ENCODE assay signal across 16 mouse cellular contexts in the genomic region with DNA sequence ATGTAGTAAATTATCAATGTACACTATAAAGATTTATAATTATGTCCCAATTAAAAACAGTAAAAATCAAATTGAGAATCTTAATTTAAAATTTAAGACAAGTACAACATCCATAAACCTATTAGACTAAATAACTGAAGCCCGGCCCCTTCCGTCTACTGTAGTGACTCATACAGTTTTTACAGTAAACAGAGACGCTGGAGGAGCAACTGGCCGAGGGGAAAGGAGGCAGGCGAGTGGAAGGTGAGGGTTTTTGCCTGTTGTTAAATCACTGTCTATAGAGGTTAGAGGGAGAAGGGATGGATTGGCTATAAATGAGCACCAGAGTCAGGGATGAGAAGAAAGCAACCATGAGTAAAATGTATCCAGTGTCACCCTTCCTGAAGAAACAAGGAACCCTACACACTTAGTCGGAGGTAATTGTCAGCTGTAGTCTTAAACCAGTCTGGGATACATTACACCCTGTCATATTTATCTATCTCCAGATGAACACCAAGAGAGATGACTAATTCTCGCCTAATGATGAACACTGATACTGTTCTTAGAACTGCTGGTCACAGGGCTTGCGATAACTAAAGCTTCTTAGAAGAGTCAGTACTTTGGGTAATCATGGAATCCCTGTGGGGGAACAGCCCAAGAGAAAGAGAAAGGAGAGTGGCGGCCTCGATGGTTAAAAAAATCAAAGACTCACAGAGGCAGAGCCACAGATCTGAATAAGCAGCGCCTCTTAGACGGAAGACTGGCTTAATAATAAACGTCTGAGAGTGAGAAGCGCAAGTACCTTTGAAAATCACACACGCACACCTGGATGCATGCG.
A peak's percentile ranks its signal among the peaks of the same experiment; 100 is the strongest.
DNase-seq lines count a peak whose midpoint lies in the region; ATAC-seq and TF ChIP-seq lines count a peak whose summit lies in the region.
"Had no signal": no experiment of that assay in that cellular context is flagged by ENCODE, and none has a peak within 500 bp of the region (broad histone marks: within the 10 kb centered on the region; RNA-seq: fewer than 3 reads in every experiment).

No protein-coding gene starts in this region.

- H3K79me2 ChIP-seq in heart, adult 2 months (replicated peaks; ENCODE audit: control insufficient read depth, insufficient read depth, low read length): peaks cover 2% of the 10 kb centered on the region; the same call in 1 of the 2 replicates

- H3K27me3 ChIP-seq in heart, embryonic 14.5 days (ENCODE audit: control insufficient read depth, insufficient read depth, low read length): no peaks in the 10 kb centered on the region
- no peaks in the 10 kb centered on the region for H3K27me3 ChIP-seq in heart, adult 2 months (ENCODE audit: control insufficient read depth, insufficient read depth, low read length)
- no peaks in the 10 kb centered on the region for H3K27me3 ChIP-seq in hindbrain, embryonic 13.5 days
- H3K27me3 ChIP-seq: forebrain, embryonic 15.5 days; limb, embryonic 12.5 days; liver, embryonic 15.5 days; neural tube, embryonic 13.5 days had no signal

- no peak for DNase-seq in heart, adult 2 months
- DNase-seq in urinary bladder, postnatal 14 days (ENCODE audit: low spot score): peak; percentile 23
- DNase-seq in urinary bladder, adult 18-20 months (ENCODE audit: low spot score in 2 of 2): no peak
- peak; percentile 44 for DNase-seq in induced T-regulatory cell, adult 2 months (ENCODE audit: low read depth)
- no peak for DNase-seq in gastrocnemius, postnatal 25 days
- no peak for DNase-seq in lung, postnatal 10 days
- DNase-seq: cerebellum, postnatal 14 days; lung, postnatal 36 days had no signal

- intact Hi-C loops in heart, adult 2 months (cut with DNase I): loop anchor here (2.0 kb wide), 1 partner anchor 23 kb away; no protein-coding TSS in a partner anchor

- H3K9ac ChIP-seq in heart, embryonic 14.5 days (ENCODE audit: low read length): no peak overlapping the region
- no peak overlapping the region for H3K9ac ChIP-seq in heart, adult 2 months (ENCODE audit: low read depth, low read length)
- H3K9ac ChIP-seq in hindbrain, embryonic 13.5 days: no peak overlapping the region
- H3K9ac ChIP-seq: forebrain, embryonic 15.5 days; limb, embryonic 12.5 days; liver, embryonic 15.5 days; neural tube, embryonic 13.5 days had no signal

- WGBS in heart, embryonic 14.5 days: 56% methylated on average over 16 of the region's 16 CpGs
- WGBS in heart, adult 2 months: 70% methylated on average over 16 of the region's 16 CpGs
- WGBS in hindbrain, embryonic 13.5 days: 74% methylated on average over 16 of the region's 16 CpGs

- H3K4me1 ChIP-seq in heart, embryonic 14.5 days (ENCODE audit: control insufficient read depth in 2 of 2, insufficient read depth in 2 of 2, low read length in 2 of 2): peaks cover 2 to 5% of the 10 kb centered on the region in 2 experiments; a peak in 2 of 4 replicates
- H3K4me1 ChIP-seq in heart, adult 2 months (ENCODE audit: control insufficient read depth, insufficient read depth, low read length): no peaks in the 10 kb centered on the region
- H3K4me1 ChIP-seq in hindbrain, embryonic 13.5 days (replicated peaks): peaks cover 4% of the 10 kb centered on the region; the same call in 1 of the 2 replicates
- H3K4me1 ChIP-seq: forebrain, embryonic 15.5 days; liver, embryonic 15.5 days; neural tube, embryonic 13.5 days had no signal

- H3K4me3 ChIP-seq in heart, embryonic 14.5 days (ENCODE audit: control insufficient read depth in 1 of 2, insufficient read depth in 1 of 2, low read depth in 1 of 2, low read length in 2 of 2): no peak overlapping the region
- H3K4me3 ChIP-seq in heart, adult 2 months: no peak overlapping the region
- H3K4me3 ChIP-seq in hindbrain, embryonic 13.5 days: no peak overlapping the region
- H3K4me3 ChIP-seq: forebrain, embryonic 15.5 days; hindbrain, embryonic 10.5 days; limb, embryonic 12.5 days; liver, embryonic 15.5 days; neural tube, embryonic 13.5 days had no signal

- H3K4me2 ChIP-seq in heart, embryonic 14.5 days (ENCODE audit: low read length): peak overlapping the region; percentile 2; the same call in 1 of the 2 replicates
- H3K4me2 ChIP-seq in hindbrain, embryonic 13.5 days: no peak overlapping the region
- H3K4me2 ChIP-seq: forebrain, embryonic 15.5 days; limb, embryonic 12.5 days; liver, embryonic 15.5 days; neural tube, embryonic 13.5 days had no signal

- TF ChIP-seq POLR2A in heart, adult 2 months (IDR thresholded peaks at IDR 0.05; ENCODE audit: insufficient read depth, low read depth, low read length): no peak

- no peak for TF ChIP-seq EP300 in heart, adult 2 months (IDR thresholded peaks at IDR 0.05; ENCODE audit: insufficient read depth, low read depth, low read length)

- no peak for TF ChIP-seq CTCF in heart, adult 2 months (IDR thresholded peaks at IDR 0.05)

- H3K36me3 ChIP-seq in heart, embryonic 14.5 days (ENCODE audit: control insufficient read depth, insufficient read depth, low read length): peaks cover 11% of the 10 kb centered on the region; the same call in 1 of the 2 replicates
- H3K36me3 ChIP-seq in heart, adult 2 months (ENCODE audit: control insufficient read depth, insufficient read depth, low read length): no peaks in the 10 kb centered on the region; the same call in none of the 2 replicates
- H3K36me3 ChIP-seq in hindbrain, embryonic 13.5 days: no peaks in the 10 kb centered on the region
- H3K36me3 ChIP-seq: forebrain, embryonic 15.5 days; neural tube, embryonic 13.5 days had no signal

- no peaks in the 10 kb centered on the region for H3K9me3 ChIP-seq in heart, embryonic 14.5 days (ENCODE audit: control insufficient read depth, low read length)
- no peaks in the 10 kb centered on the region for H3K9me3 ChIP-seq in hindbrain, embryonic 13.5 days
- H3K9me3 ChIP-seq: forebrain, embryonic 15.5 days; hindbrain, embryonic 10.5 days; limb, embryonic 12.5 days; liver, embryonic 15.5 days; neural tube, embryonic 13.5 days had no signal

- ATAC-seq in heart, embryonic 14.5 days (ENCODE audit: insufficient number of reproducible peaks, insufficient read depth, low FRiP score, low read depth): no peak
- no peak for ATAC-seq in hindbrain, embryonic 13.5 days (ENCODE audit: low FRiP score)
- ATAC-seq: forebrain, embryonic 15.5 days; intestine, embryonic 16.5 days had no signal

- no peak overlapping the region for H3K27ac ChIP-seq in heart, embryonic 14.5 days (replicated peaks in 1 of 2; ENCODE audit: control insufficient read depth in 1 of 2, insufficient read depth in 1 of 2, low read depth in 2 of 2, low read length in 2 of 2)
- H3K27ac ChIP-seq in heart, adult 2 months: no peak overlapping the region
- H3K27ac ChIP-seq in hindbrain, embryonic 13.5 days: no peak overlapping the region
- H3K27ac ChIP-seq: forebrain, embryonic 15.5 days; hindbrain, embryonic 10.5 days; limb, embryonic 12.5 days; liver, embryonic 15.5 days; neural tube, embryonic 13.5 days had no signal

Comparison
In these comparisons a context has a peak if more than half of its experiments do, and no peak if none do; other contexts are left out.
1. DNase-seq: peak in urinary bladder, postnatal 14 days (single experiment) and induced T-regulatory cell, adult 2 months (single experiment); none in heart, adult 2 months (0 of 2), urinary bladder, adult 18-20 months (0 of 2), gastrocnemius, postnatal 25 days (single experiment) and lung, postnatal 10 days (single experiment).